Mouse (Mus musculus): ENCODE measurements around the gene Cox10.

DNA sequence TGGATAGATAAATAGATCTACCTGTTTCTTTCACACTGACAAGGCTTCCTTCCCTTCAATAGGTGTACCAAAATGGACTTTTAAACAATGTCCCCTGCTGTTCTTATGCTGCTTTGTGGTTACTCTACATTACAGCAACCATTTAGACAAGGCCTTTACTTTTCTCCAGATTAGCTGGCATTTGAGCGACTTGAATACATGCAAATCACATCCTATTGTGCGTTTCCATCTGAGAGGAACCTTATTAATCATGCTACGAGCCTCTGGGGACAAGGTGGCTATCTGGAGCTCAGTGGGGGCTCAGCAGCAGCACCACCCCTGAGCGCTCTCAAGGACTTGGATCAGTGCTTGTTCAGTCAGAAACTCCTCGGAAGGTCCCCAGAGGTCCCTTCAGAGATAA lies 61.1 kb downstream of the Cox10 start:
- TF ChIP-seq MAX (IDR thresholded peaks at IDR 0.05; ENCODE audit: low read length) (no peak), MAZ (IDR thresholded peaks at IDR 0.05; ENCODE audit: low read depth, low read length) (no peak), MAFK (IDR thresholded peaks at IDR 0.05; ENCODE audit: insufficient replicate concordance, low read length) (peak; percentile 30; the same call in 1 of the 2 replicates), ZMIZ1 (IDR thresholded peaks at IDR 0.05; ENCODE audit: low read depth, low read length) (no peak), KAT2A (IDR thresholded peaks at IDR 0.05; ENCODE audit: insufficient replicate concordance, low read length) (0 out of 2 replicates have a peak, but pooled peaks have one; percentile 44), ETS1 (conservative IDR thresholded peaks at IDR 0.05; ENCODE audit: low read depth, low read length) (peak; percentile 63), CTCF (conservative IDR thresholded peaks at IDR 0.05 in 1 of 2, IDR thresholded peaks at IDR 0.05 in 1 of 2; ENCODE audit: low read depth in 2 of 2, low read length in 2 of 2) (no peak), RAD21 (IDR thresholded peaks at IDR 0.05; ENCODE audit: low read depth, low read length) (no peak), NRF1 (IDR thresholded peaks at IDR 0.05; ENCODE audit: low read depth, low read length) (no peak), CHD1 (IDR thresholded peaks at IDR 0.05; ENCODE audit: low read depth, low read length) (no peak), E2F4 (IDR thresholded peaks at IDR 0.05; ENCODE audit: insufficient replicate concordance, low read depth, low read length) (no peak), UBTF (IDR thresholded peaks at IDR 0.05; ENCODE audit: low read depth, low read length) (no peak), POLR2A (IDR thresholded peaks at IDR 0.05; ENCODE audit: low read depth, low read length) (no peak)

Data from CH12.LX (cell line).